ENCODE assay signal across 9 mouse cellular contexts in the genomic region with DNA sequence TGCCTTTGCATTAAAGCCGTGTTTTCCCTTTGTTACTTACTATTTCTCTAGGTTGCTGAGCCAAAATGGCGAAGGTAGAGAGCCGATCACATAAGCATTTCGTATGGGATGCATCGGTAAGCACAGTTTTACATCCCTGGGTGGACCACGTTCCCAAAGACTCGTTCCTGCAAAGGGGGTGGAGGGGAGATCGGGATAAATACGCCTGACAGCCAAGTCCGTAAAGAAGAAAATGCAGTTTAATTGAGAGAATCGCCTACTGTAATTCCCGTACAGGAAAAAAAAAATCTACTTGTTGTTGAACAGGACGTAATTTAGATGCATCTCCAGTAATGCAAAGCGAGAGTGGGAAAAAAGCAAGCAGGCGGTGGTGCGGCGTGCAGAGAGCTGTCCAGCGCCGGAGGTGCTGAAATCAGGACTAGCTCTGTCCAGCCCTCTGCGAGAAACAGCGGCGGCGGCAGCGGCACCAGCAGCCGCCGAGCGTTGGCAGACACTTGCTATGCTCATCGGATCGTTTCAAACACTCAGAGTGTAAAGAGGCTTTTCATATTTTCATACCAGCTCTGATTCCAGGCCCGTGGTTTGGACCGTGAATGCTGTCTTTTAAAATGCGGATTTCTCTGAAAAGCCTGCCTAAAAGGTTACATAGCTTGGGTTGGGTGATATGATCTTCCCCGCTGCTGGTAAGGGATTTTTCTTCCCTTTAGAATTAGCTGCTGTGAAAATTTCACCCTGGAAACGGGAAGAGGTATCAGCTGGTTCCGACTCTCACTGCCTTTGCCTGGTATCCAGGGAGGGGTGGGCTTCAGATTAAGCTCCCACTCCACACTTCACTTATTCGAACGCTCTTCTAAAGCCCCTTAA.
DNase-seq lines count a peak whose midpoint lies in the region; ATAC-seq and TF ChIP-seq lines count a peak whose summit lies in the region.
"Had no signal": no experiment of that assay in that cellular context is flagged by ENCODE, and none has a peak within 500 bp of the region (broad histone marks: within the 10 kb centered on the region; RNA-seq: fewer than 3 reads in every experiment).

No protein-coding gene starts in this region.

- no peaks in the 10 kb centered on the region for H3K36me3 ChIP-seq in embryonic facial prominence, embryonic 11.5 days (replicated peaks; ENCODE audit: control insufficient read depth, insufficient read depth, low read depth, low read length)
- no peaks in the 10 kb centered on the region for H3K36me3 ChIP-seq in heart, embryonic 10.5 days
- peaks cover 5% of the 10 kb centered on the region; the same call in 1 of the 2 replicates for H3K36me3 ChIP-seq in midbrain, embryonic 13.5 days
- H3K36me3 ChIP-seq in stomach, postnatal 0 days (ENCODE audit: control insufficient read depth, insufficient read depth, low read length) = no peaks in the 10 kb centered on the region

- intact Hi-C loops in left cerebral cortex, postnatal 4 days (cut with DNase I) = loop anchor here (10.0 kb wide), 1 partner anchor 124 kb away; no protein-coding TSS in a partner anchor

- no peaks in the 10 kb centered on the region for H3K27me3 ChIP-seq in embryonic facial prominence, embryonic 11.5 days (ENCODE audit: control insufficient read depth, insufficient read depth, low read length)
- H3K27me3 ChIP-seq in heart, embryonic 10.5 days (ENCODE audit: insufficient read depth, poor library complexity, severe bottlenecking) = 0 out of 2 replicates have a peak, but pooled peaks cover 4% of the 10 kb centered on the region
- no peaks in the 10 kb centered on the region for H3K27me3 ChIP-seq in midbrain, embryonic 13.5 days
- H3K27me3 ChIP-seq in stomach, postnatal 0 days (ENCODE audit: control insufficient read depth, insufficient read depth, low read length) = no peaks in the 10 kb centered on the region

- TF ChIP-seq EP300 in stomach, postnatal 0 days (optimal IDR thresholded peaks at IDR 0.05) = no peak

- TF ChIP-seq POLR2A in brain, embryonic 14.5 days (IDR thresholded peaks at IDR 0.05; ENCODE audit: borderline replicate concordance, extremely low read depth, insufficient read depth, insufficient read length, poor library complexity, severe bottlenecking) = peak; percentile 42; the same call in 1 of the 2 replicates

- no peak overlapping the region for H3K4me3 ChIP-seq in embryonic facial prominence, embryonic 11.5 days (ENCODE audit: low read depth, low read length)
- peak overlapping the region; percentile 37 for H3K4me3 ChIP-seq in heart, embryonic 10.5 days
- H3K4me3 ChIP-seq in midbrain, embryonic 13.5 days (replicated peaks) = peak overlapping the region; percentile 57
- no peak overlapping the region for H3K4me3 ChIP-seq in stomach, postnatal 0 days (ENCODE audit: low read depth, low read length)

- no peak overlapping the region for H3K9ac ChIP-seq in embryonic facial prominence, embryonic 11.5 days (replicated peaks; ENCODE audit: low read length)
- H3K9ac ChIP-seq in midbrain, embryonic 13.5 days (replicated peaks) = peak overlapping the region; percentile 71
- H3K9ac ChIP-seq in stomach, postnatal 0 days (ENCODE audit: low read length) = no peak overlapping the region
- H3K9ac ChIP-seq: liver, embryonic 14.5 days had no signal

- DNase-seq in brain, embryonic 14.5 days (ENCODE audit: low read depth) = peak; percentile 91
- DNase-seq in embryonic facial prominence, embryonic 11.5 days (ENCODE audit: low spot score) = peak; percentile 91
- peak; percentile 84 for DNase-seq in heart, embryonic 10.5 days (ENCODE audit: low spot score)
- peak; percentile 60 for DNase-seq in kidney, adult 9 months
- peak; percentile 80 for DNase-seq in left cerebral cortex, postnatal 4 days
- peak; percentile 80 for DNase-seq in stomach, postnatal 0 days (ENCODE audit: low spot score)
- DNase-seq in natural killer cell, adult 2 months (ENCODE audit: low spot score in 2 of 2) = no peak

- TF ChIP-seq CTCF in brain, embryonic 14.5 days (IDR thresholded peaks at IDR 0.05; ENCODE audit: borderline replicate concordance, extremely low read depth, insufficient read depth, insufficient read length) = no peak
- TF ChIP-seq CTCF in stomach, postnatal 0 days (IDR thresholded peaks at IDR 0.05; ENCODE audit: low read depth) = peak; percentile 23; the same call in 1 of the 2 replicates

- peak; percentile 93 for ATAC-seq in embryonic facial prominence, embryonic 11.5 days (replicated peaks; ENCODE audit: insufficient number of reproducible peaks, low FRiP score, low TSS enrichment, low read depth)
- ATAC-seq in midbrain, embryonic 13.5 days = peak; percentile 91
- ATAC-seq in stomach, postnatal 0 days (ENCODE audit: low FRiP score, low TSS enrichment) = peak; percentile 71; the same call in 1 of the 2 replicates

- WGBS in embryonic facial prominence, embryonic 11.5 days = 4% methylated on average over 37 of the region's 37 CpGs
- whole genome bisulfite sequencing in heart, embryonic 10.5 days = 7% methylated on average over 37 of the region's 37 CpGs
- WGBS in midbrain, embryonic 13.5 days = 1% methylated on average over 37 of the region's 37 CpGs
- WGBS in stomach, postnatal 0 days = 6% methylated on average over 37 of the region's 37 CpGs

- H3K9me3 ChIP-seq in embryonic facial prominence, embryonic 11.5 days (replicated peaks; ENCODE audit: control insufficient read depth, low read length) = no peaks in the 10 kb centered on the region
- no peaks in the 10 kb centered on the region for H3K9me3 ChIP-seq in heart, embryonic 10.5 days
- H3K9me3 ChIP-seq in midbrain, embryonic 13.5 days = no peaks in the 10 kb centered on the region
- no peaks in the 10 kb centered on the region for H3K9me3 ChIP-seq in stomach, postnatal 0 days (ENCODE audit: control insufficient read depth, low read length)

- H3K4me2 ChIP-seq in embryonic facial prominence, embryonic 11.5 days (ENCODE audit: low read depth, low read length) = peak overlapping the region; percentile 48
- H3K4me2 ChIP-seq in midbrain, embryonic 13.5 days (replicated peaks) = peak overlapping the region; percentile 62
- H3K4me2 ChIP-seq in stomach, postnatal 0 days (replicated peaks; ENCODE audit: low read depth) = peak overlapping the region; percentile 32; the same call in 1 of the 2 replicates

- no peak overlapping the region for H3K27ac ChIP-seq in embryonic facial prominence, embryonic 11.5 days (replicated peaks; ENCODE audit: low read depth, low read length)
- H3K27ac ChIP-seq in heart, embryonic 10.5 days = no peak overlapping the region
- peak overlapping the region; percentile 96 for H3K27ac ChIP-seq in midbrain, embryonic 13.5 days
- no peak overlapping the region for H3K27ac ChIP-seq in stomach, postnatal 0 days (replicated peaks)
- H3K27ac ChIP-seq: liver, embryonic 14.5 days had no signal

- H3K4me1 ChIP-seq in embryonic facial prominence, embryonic 11.5 days (ENCODE audit: control insufficient read depth, insufficient read depth, low read length) = no peaks in the 10 kb centered on the region
- H3K4me1 ChIP-seq in heart, embryonic 10.5 days = no peaks in the 10 kb centered on the region
- H3K4me1 ChIP-seq in midbrain, embryonic 13.5 days (replicated peaks) = peaks cover 13% of the 10 kb centered on the region; the same call in 1 of the 2 replicates
- H3K4me1 ChIP-seq in stomach, postnatal 0 days (replicated peaks; ENCODE audit: control insufficient read depth, insufficient read depth) = no peaks in the 10 kb centered on the region

Comparison
In these comparisons a context has a peak if more than half of its experiments do, and no peak if none do; other contexts are left out.
1. DNase-seq: peak in brain, embryonic 14.5 days (single experiment), embryonic facial prominence, embryonic 11.5 days (single experiment), heart, embryonic 10.5 days (single experiment), kidney, adult 9 months (single experiment), left cerebral cortex, postnatal 4 days (single experiment) and stomach, postnatal 0 days (single experiment); none in natural killer cell, adult 2 months (0 of 2).
2. H3K4me3 ChIP-seq: peak in heart, embryonic 10.5 days (single experiment) and midbrain, embryonic 13.5 days (single experiment); none in embryonic facial prominence, embryonic 11.5 days (single experiment) and stomach, postnatal 0 days (single experiment).
3. Peak in every context shown above with its lines, with median percentiles within 50 percentile points of each other: ATAC-seq and H3K4me2 ChIP-seq.